Mouse (Mus musculus) bone marrow macrophage, adult 2 months (primary cell): ENCODE data around the gene Slc1a2.

Source experiments
- CTCF ChIP-seq: IDR thresholded peaks from 2 replicates; pipeline ENCODE4 v1.5.1; 2012; ENCODE audit warnings: low read depth, mild to moderate bottlenecking, low read length, moderate library complexity
- POLR2A ChIP-seq: IDR thresholded peaks from 2 replicates; pipeline ENCODE4 v1.6.1; 2012; ENCODE audit warnings: mild to moderate bottlenecking, low read depth, low read length, borderline replicate concordance

GRCm38 (mm10) chr2:102792804-102793203 is 134.3 kb downstream of the Slc1a2 start:
- TF ChIP-seq POLR2A: no peak
- no peak for TF ChIP-seq CTCF
